Mouse (Mus musculus): ENCODE results near the gene Fbxo44.
A peak's percentile ranks its signal among the peaks of the same experiment; 100 is the strongest.

GRCm38 (mm10) chr4:148159544-148160435 lies 492 bp downstream of the Fbxo44 start:
- TF ChIP-seq CTCF (conservative IDR thresholded peaks at IDR 0.05; ENCODE audit: insufficient read depth, insufficient read length, low read depth, low read length) (0 out of 2 replicates have a peak, but pooled peaks have one; percentile 19), POLR2A (IDR thresholded peaks at IDR 0.05; ENCODE audit: low read depth, low read length) (peak; percentile 54)

All from kidney, adult 2 months (tissue).